Mouse (Mus musculus) midbrain, embryonic 12.5 days (tissue): ENCODE measurements around the gene Tex2. TPM values are rescaled to one million over a fixed set of nuclear protein-coding genes. Genes with fewer than 3 reads are reported as not detected.

ENCODE experiments used
- ATAC-seq: fragments of 200-750 bp; cut with Nextera tagmentation; 2 replicates; pipeline ENCODE4 v1.8.0; 2017; ENCODE audit warnings: low read depth, moderate TSS enrichment, moderate library complexity; ENCODE audit not compliant: low FRiP score
- H3K27ac ChIP-seq: fragments of 300-500 bp; sonication (generic); replicated peaks from 2 replicates; pipeline ENCODE4 v1.5.1; 2016; ENCODE audit warnings: mild to moderate bottlenecking
- H3K27me3 ChIP-seq: fragments of 300-500 bp; sonication (generic); 2 replicates; pipeline ENCODE4 v1.6.1; 2016; ENCODE audit warnings: mild to moderate bottlenecking
- H3K36me3 ChIP-seq: fragments of 300-500 bp; sonication (generic); 2 replicates; pipeline ENCODE4 v1.6.1; 2016
- H3K4me1 ChIP-seq: fragments of 300-500 bp; sonication (generic); 2 replicates; pipeline ENCODE4 v1.6.1; 2016
- H3K4me2 ChIP-seq: fragments of 300-500 bp; sonication (generic); replicated peaks from 2 replicates; pipeline ENCODE4 v1.6.1; 2016; ENCODE audit warnings: mild to moderate bottlenecking, moderate library complexity
- H3K4me3 ChIP-seq: fragments of 300-500 bp; sonication (generic); 2 replicates; pipeline ENCODE4 v1.5.1; 2016; ENCODE audit warnings: mild to moderate bottlenecking
- H3K9ac ChIP-seq: fragments of 300-500 bp; sonication (generic); replicated peaks from 2 replicates; pipeline ENCODE4 v1.6.1; 2016; ENCODE audit warnings: mild to moderate bottlenecking, moderate library complexity
- H3K9me3 ChIP-seq: fragments of 300-500 bp; sonication (generic); 2 replicates; pipeline ENCODE4 v1.6.1; 2016; ENCODE audit warnings: mild to moderate bottlenecking
- WGBS: fragments of 180-500 bp; shearing (Covaris S2); methylation state at CpG from one replicate; pipeline ENCODE4 v1.1.7; 2016; 5-methylcytosine and 5-hydroxymethylcytosine counted together
- polyA plus RNA-seq: library from polyadenylated mRNA; unstranded; fragments of >200 nt; fragmentation: Nextera tagmentation; extraction: Ambion mirVana; gene quantifications from 2 replicates; pipeline ENCODE4 v1.2.1, GENCODE M21; 2016

The Tex2 gene
- polyA plus RNA-seq, 1 experiment from 2014 or later: 12.1 TPM

- no peak overlapping the region for H3K27ac ChIP-seq
- peaks cover 14% of the 10 kb centered on the region for H3K4me1 ChIP-seq
- H3K9ac ChIP-seq: no peak overlapping the region
- ATAC-seq: no peak
- no peaks in the 10 kb centered on the region for H3K9me3 ChIP-seq
- H3K27me3 ChIP-seq: peaks cover 9% of the 10 kb centered on the region; the same call in 1 of the 2 replicates
- H3K36me3 ChIP-seq: no peaks in the 10 kb centered on the region
- H3K4me3 ChIP-seq: no peak overlapping the region
- WGBS: 87% methylated on average over 4 of the region's 4 CpGs
- H3K4me2 ChIP-seq: no peak overlapping the region
Measured at GRCm38 (mm10) chr11:106615561-106615960, 2.3 kb upstream of the Tex2 start.

GRCm38 (mm10) chr11:106614339-106614645, 1.1 kb upstream of the Tex2 start:
- Histone ChIP-seq H3K36me3 (no peaks in the 10 kb centered on the region), H3K4me1 (peaks cover 16% of the 10 kb centered on the region), H3K4me2 (no peak overlapping the region), H3K27me3 (peaks cover 9% of the 10 kb centered on the region; the same call in 1 of the 2 replicates), H3K4me3 (no peak overlapping the region), H3K9me3 (no peaks in the 10 kb centered on the region), H3K27ac (no peak overlapping the region), H3K9ac (no peak overlapping the region)
- WGBS: 93% methylated on average over 4 of the region's 4 CpGs
- ATAC-seq: no peak

- peaks cover 16% of the 10 kb centered on the region for H3K4me1 ChIP-seq
- H3K36me3 ChIP-seq: no peaks in the 10 kb centered on the region
- no peak overlapping the region for H3K27ac ChIP-seq
- peak overlapping the region; percentile 98 for H3K4me3 ChIP-seq
- ATAC-seq: no peak
- H3K4me2 ChIP-seq: peak overlapping the region; percentile 87
- WGBS: 56% methylated on average over 15 of the region's 15 CpGs
- H3K27me3 ChIP-seq: peaks cover 9% of the 10 kb centered on the region; the same call in 1 of the 2 replicates
- no peaks in the 10 kb centered on the region for H3K9me3 ChIP-seq
- peak overlapping the region; percentile 89 for H3K9ac ChIP-seq
Measured at GRCm38 (mm10) chr11:106613638-106614338, 565 bp upstream of the Tex2 start.

- Histone ChIP-seq H3K27ac (peak overlapping the region; percentile 76), H3K4me3 (peak overlapping the region; percentile 98), H3K9ac (peak overlapping the region; percentile 89), H3K4me1 (peaks cover 16% of the 10 kb centered on the region), H3K9me3 (no peaks in the 10 kb centered on the region), H3K36me3 (no peaks in the 10 kb centered on the region), H3K4me2 (peak overlapping the region; percentile 87), H3K27me3 (peaks cover 9% of the 10 kb centered on the region; the same call in 1 of the 2 replicates)
- WGBS: under 1% methylated on average over 53 of the region's 67 CpGs
- peak; percentile 25; the same call in 1 of the 2 replicates for ATAC-seq
Measured at GRCm38 (mm10) chr11:106612209-106612960, 838 bp downstream of the Tex2 start.

- peaks cover 19% of the 10 kb centered on the region for H3K4me1 ChIP-seq
- H3K27me3 ChIP-seq: peaks cover 9% of the 10 kb centered on the region; the same call in 1 of the 2 replicates
- no peak overlapping the region for H3K9ac ChIP-seq
- no peak overlapping the region for H3K4me3 ChIP-seq
- H3K9me3 ChIP-seq: no peaks in the 10 kb centered on the region
- no peak overlapping the region for H3K27ac ChIP-seq
- H3K36me3 ChIP-seq: no peaks in the 10 kb centered on the region
- no peak for ATAC-seq
- H3K4me2 ChIP-seq: no peak overlapping the region
- 76% methylated on average over 8 of the region's 8 CpGs for WGBS
Measured at GRCm38 (mm10) chr11:106609731-106610130, 3.5 kb downstream of the Tex2 start.

- no peak for ATAC-seq
- H3K27me3 ChIP-seq: peaks cover 9% of the 10 kb centered on the region; the same call in 1 of the 2 replicates
- H3K27ac ChIP-seq: no peak overlapping the region
- no peak overlapping the region for H3K4me3 ChIP-seq
- H3K4me2 ChIP-seq: no peak overlapping the region
- no peaks in the 10 kb centered on the region for H3K9me3 ChIP-seq
- H3K4me1 ChIP-seq: peaks cover 16% of the 10 kb centered on the region
- no peaks in the 10 kb centered on the region for H3K36me3 ChIP-seq
- H3K9ac ChIP-seq: no peak overlapping the region
- 63% methylated on average over 6 of the region's 6 CpGs for WGBS
Measured at GRCm38 (mm10) chr11:106607316-106607715, 5.9 kb downstream of the Tex2 start.

GRCm38 (mm10) chr11:106606042-106606441, 7.2 kb downstream of the Tex2 start:
- no peaks in the 10 kb centered on the region for H3K36me3 ChIP-seq
- no peak overlapping the region for H3K27ac ChIP-seq
- H3K4me2 ChIP-seq: no peak overlapping the region
- no peak overlapping the region for H3K9ac ChIP-seq
- 0 out of 2 replicates have a peak, but pooled peaks cover 5% of the 10 kb centered on the region for H3K4me1 ChIP-seq
- peaks cover 2% of the 10 kb centered on the region; the same call in 1 of the 2 replicates for H3K27me3 ChIP-seq
- whole genome bisulfite sequencing: 45% methylated on average over 5 of the region's 5 CpGs
- ATAC-seq: no peak
- no peaks in the 10 kb centered on the region for H3K9me3 ChIP-seq
- no peak overlapping the region for H3K4me3 ChIP-seq

GRCm38 (mm10) chr11:106603230-106603629, 10.0 kb downstream of the Tex2 start:
- Histone ChIP-seq H3K4me1 (peaks cover 3% of the 10 kb centered on the region; the same call in 1 of the 2 replicates), H3K27me3 (no peaks in the 10 kb centered on the region), H3K9ac (no peak overlapping the region), H3K4me3 (no peak overlapping the region), H3K36me3 (no peaks in the 10 kb centered on the region), H3K9me3 (no peaks in the 10 kb centered on the region), H3K4me2 (no peak overlapping the region), H3K27ac (no peak overlapping the region)
- no peak for ATAC-seq
- 95% methylated on average over 11 of the region's 11 CpGs for whole genome bisulfite sequencing

- Histone ChIP-seq H3K9ac (no peak overlapping the region), H3K4me3 (no peak overlapping the region), H3K4me1 (no peaks in the 10 kb centered on the region; the same call in 1 of the 2 replicates), H3K27ac (no peak overlapping the region), H3K36me3 (no peaks in the 10 kb centered on the region), H3K4me2 (no peak overlapping the region), H3K27me3 (no peaks in the 10 kb centered on the region), H3K9me3 (no peaks in the 10 kb centered on the region)
- 86% methylated on average over 5 of the region's 5 CpGs for WGBS
- no peak for ATAC-seq
Measured at GRCm38 (mm10) chr11:106600124-106600523, 13.1 kb downstream of the Tex2 start.

- no peaks in the 10 kb centered on the region; the same call in 1 of the 2 replicates for H3K4me1 ChIP-seq
- H3K36me3 ChIP-seq: no peaks in the 10 kb centered on the region
- no peak for ATAC-seq
- no peak overlapping the region for H3K9ac ChIP-seq
- no peaks in the 10 kb centered on the region for H3K9me3 ChIP-seq
- no peaks in the 10 kb centered on the region for H3K27me3 ChIP-seq
- H3K4me3 ChIP-seq: no peak overlapping the region
- WGBS: 73% methylated on average over 7 of the region's 7 CpGs
- no peak overlapping the region for H3K4me2 ChIP-seq
- no peak overlapping the region for H3K27ac ChIP-seq
Measured at GRCm38 (mm10) chr11:106599345-106599744, 13.9 kb downstream of the Tex2 start.

GRCm38 (mm10) chr11:106598339-106598738, 14.9 kb downstream of the Tex2 start:
- H3K4me2 ChIP-seq: no peak overlapping the region
- H3K27ac ChIP-seq: no peak overlapping the region
- H3K4me3 ChIP-seq: no peak overlapping the region
- no peaks in the 10 kb centered on the region for H3K36me3 ChIP-seq
- no peak overlapping the region for H3K9ac ChIP-seq
- H3K9me3 ChIP-seq: no peaks in the 10 kb centered on the region
- H3K4me1 ChIP-seq: no peaks in the 10 kb centered on the region; the same call in 1 of the 2 replicates
- 81% methylated on average over 6 of the region's 6 CpGs for WGBS
- ATAC-seq: no peak
- no peaks in the 10 kb centered on the region for H3K27me3 ChIP-seq

- no peak overlapping the region for H3K4me2 ChIP-seq
- H3K9ac ChIP-seq: no peak overlapping the region
- no peaks in the 10 kb centered on the region for H3K36me3 ChIP-seq
- no peaks in the 10 kb centered on the region for H3K9me3 ChIP-seq
- ATAC-seq: no peak
- no peaks in the 10 kb centered on the region; the same call in 1 of the 2 replicates for H3K4me1 ChIP-seq
- 72% methylated on average over 10 of the region's 10 CpGs for WGBS
- H3K27ac ChIP-seq: no peak overlapping the region
- no peaks in the 10 kb centered on the region for H3K27me3 ChIP-seq
- no peak overlapping the region for H3K4me3 ChIP-seq
Measured at GRCm38 (mm10) chr11:106597737-106598330, 15.4 kb downstream of the Tex2 start.
